In the genomic region with DNA sequence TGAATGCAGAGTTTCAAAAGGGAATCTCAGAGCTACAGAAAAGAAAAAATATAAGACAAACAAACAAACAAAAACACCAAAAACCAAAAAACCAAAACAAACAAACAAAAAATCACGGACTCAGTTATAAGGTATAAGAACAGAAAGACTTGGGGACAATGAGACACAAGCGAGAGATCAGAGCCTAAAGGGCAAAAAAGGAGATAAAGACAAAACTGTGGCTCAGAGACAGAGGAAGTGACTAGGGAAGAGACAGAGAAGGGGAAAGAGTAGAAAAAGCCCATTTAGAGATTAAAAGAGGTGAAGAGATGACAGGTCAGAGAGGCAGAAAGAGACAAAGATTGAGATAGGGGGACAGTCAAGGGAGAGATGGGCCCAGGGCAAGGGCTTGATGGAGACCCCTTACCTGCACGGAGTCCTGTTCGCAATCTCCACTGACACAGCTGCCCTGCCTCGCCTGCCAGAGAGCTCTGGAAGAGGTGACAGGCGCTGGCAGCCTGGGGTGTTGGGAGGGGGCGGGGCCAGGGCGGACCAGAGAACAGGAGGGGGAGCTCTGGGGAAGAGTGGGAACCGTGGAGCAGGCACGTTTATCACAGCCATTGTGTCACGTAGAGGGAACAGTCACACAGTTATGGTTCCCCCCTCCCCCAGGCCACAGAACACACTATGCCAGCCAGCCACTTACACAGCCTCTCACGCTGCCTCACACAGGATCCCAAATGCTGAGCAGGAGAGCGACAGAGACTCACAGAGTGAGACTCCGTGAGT, we compare ENCODE assay signal across 9 mouse cellular contexts. TPM values are rescaled to one million over a fixed set of nuclear protein-coding genes. Genes with fewer than 3 reads are reported as not detected.
DNase-seq lines count a peak whose midpoint lies in the region; ATAC-seq and TF ChIP-seq lines count a peak whose summit lies in the region.
"Had no signal": no experiment of that assay in that cellular context is flagged by ENCODE, and none has a peak within 500 bp of the region (broad histone marks: within the 10 kb centered on the region; RNA-seq: fewer than 3 reads in every experiment).

Gene Gipr (minus strand): TSS at position 472 of the 768 bp plus-strand sequence.

- H3K4me3 ChIP-seq in heart, postnatal 0 days (ENCODE audit: low read depth, low read length), result peak within 1 kb of the TSS; percentile 22
- H3K4me3 ChIP-seq in liver, embryonic 13.5 days (replicated peaks), result 0 out of 2 replicates have a peak within 1 kb of the TSS, but pooled peaks have one; percentile 22
- H3K4me3 ChIP-seq in thymus, adult 2 months (ENCODE audit: control insufficient read depth, insufficient read depth, low read length), result no peak within 1 kb of the TSS

- DNase-seq in embryo, embryonic 11 days, result peak; percentile 31
- DNase-seq in embryo, embryonic 10.5 days (ENCODE audit: low spot score), result no peak
- DNase-seq in R1 (ENCODE audit: low read depth, low spot score), result peak; percentile 34
- peak; percentile 84 for DNase-seq in heart, postnatal 0 days (ENCODE audit: low spot score)
- DNase-seq in liver, embryonic 13.5 days, result no peak
- no peak for DNase-seq in thymus, adult 2 months
- no peak for DNase-seq in ovary, postnatal 36 days (ENCODE audit: low spot score)
- no peak for DNase-seq in left cerebral cortex, adult 9 months (ENCODE audit: low spot score in 2 of 2)

- peak within 1 kb of the TSS; percentile 81 for H3K27ac ChIP-seq in heart, postnatal 0 days (ENCODE audit: low read depth)
- H3K27ac ChIP-seq in liver, embryonic 13.5 days, result no peak within 1 kb of the TSS
- no peak within 1 kb of the TSS for H3K27ac ChIP-seq in thymus, adult 2 months (ENCODE audit: control insufficient read depth, insufficient read depth, low read length)
- H3K27ac ChIP-seq: macrophage had no signal

- peak; percentile 11; the same call in 1 of the 2 replicates for TF ChIP-seq CTCF in heart, postnatal 0 days (IDR thresholded peaks at IDR 0.05; ENCODE audit: low read depth)
- no peak for TF ChIP-seq CTCF in thymus, adult 2 months (IDR thresholded peaks at IDR 0.05; ENCODE audit: borderline replicate concordance, control insufficient read depth, extremely low read depth, insufficient read depth, low read length, poor library complexity)

- TF ChIP-seq POLR2A in thymus, adult 2 months (IDR thresholded peaks at IDR 0.05; ENCODE audit: control insufficient read depth, extremely low read depth, insufficient read depth, low read length, poor library complexity), result no peak

- H3K9me3 ChIP-seq in heart, postnatal 0 days (replicated peaks; ENCODE audit: control insufficient read depth, low read length), result no peaks in the 10 kb centered on the region
- 0 out of 2 replicates have a peak, but pooled peaks cover 3% of the 10 kb centered on the region for H3K9me3 ChIP-seq in liver, embryonic 13.5 days (replicated peaks)

- 7% methylated on average over 14 of the region's 14 CpGs for WGBS in heart, postnatal 0 days
- WGBS in liver, embryonic 13.5 days (ENCODE audit: insufficient replicate concordance), result 9% methylated on average over 14 of the region's 14 CpGs
- 18% methylated on average over 14 of the region's 14 CpGs for WGBS in thymus, adult 2 months

- no peak for TF ChIP-seq EP300 in heart, postnatal 0 days (IDR thresholded peaks at IDR 0.05; ENCODE audit: low read depth)

- peaks cover 32% of the 10 kb centered on the region for H3K4me1 ChIP-seq in heart, postnatal 0 days (ENCODE audit: control insufficient read depth, insufficient read depth)
- H3K4me1 ChIP-seq in liver, embryonic 13.5 days (replicated peaks), result peaks cover 29% of the 10 kb centered on the region
- peaks cover 20% of the 10 kb centered on the region for H3K4me1 ChIP-seq in thymus, adult 2 months (replicated peaks; ENCODE audit: control insufficient read depth, insufficient read depth, low read length)

- H3K9ac ChIP-seq in heart, postnatal 0 days (replicated peaks; ENCODE audit: low read depth, low read length), result no peak within 1 kb of the TSS
- H3K9ac ChIP-seq in liver, embryonic 13.5 days, result no peak within 1 kb of the TSS

- peaks cover 7% of the 10 kb centered on the region; the same call in 1 of the 2 replicates for H3K36me3 ChIP-seq in heart, postnatal 0 days (replicated peaks; ENCODE audit: control insufficient read depth, insufficient read depth, low read length)
- H3K36me3 ChIP-seq in liver, embryonic 13.5 days, result no peaks in the 10 kb centered on the region
- no peaks in the 10 kb centered on the region for H3K36me3 ChIP-seq in thymus, adult 2 months (ENCODE audit: control insufficient read depth, insufficient read depth, low read length)

- no peaks in the 10 kb centered on the region for H3K27me3 ChIP-seq in heart, postnatal 0 days (ENCODE audit: control insufficient read depth, insufficient read depth, low read length)
- peaks cover 77% of the 10 kb centered on the region for H3K27me3 ChIP-seq in liver, embryonic 13.5 days
- H3K27me3 ChIP-seq in thymus, adult 2 months (ENCODE audit: control insufficient read depth, insufficient read depth, low read length), result no peaks in the 10 kb centered on the region; the same call in 1 of the 2 replicates

- peak within 1 kb of the TSS; percentile 52 for H3K4me2 ChIP-seq in heart, postnatal 0 days (ENCODE audit: low read depth, low read length)
- H3K4me2 ChIP-seq in liver, embryonic 13.5 days, result peak within 1 kb of the TSS; percentile 44

- ATAC-seq in heart, postnatal 0 days (ENCODE audit: insufficient read depth, low read depth), result peak; percentile 81
- ATAC-seq in liver, embryonic 13.5 days (ENCODE audit: low read depth), result 0 out of 2 replicates have a peak, but pooled peaks have one; percentile 8

RNA-seq across cellular contexts. Expression of gene Gipr, which starts in this region (rescaled TPM):
- total RNA-seq in heart, postnatal 0 days (2014; rRNA removed; ENCODE audit: low replicate concordance), result 24.9 and 27.6 TPM in 2 replicates
- polyA plus RNA-seq in heart, postnatal 0 days (2015; fragmentation: Nextera tagmentation; extraction: Ambion mirVana), result 5.4 and 7.0 TPM in 2 replicates
- 0.17 and 0.28 TPM in 2 replicates for polyA plus RNA-seq in liver, embryonic 13.5 days (2015; fragmentation: Nextera tagmentation; extraction: Ambion mirVana)
- polyA plus RNA-seq in thymus, adult 2 months (2012; rRNA removed), result 0.73 and 0.79 TPM in 2 replicates
- polyA plus RNA-seq: macrophage had no signal

Comparison
In these comparisons a context has a peak if more than half of its experiments do, and no peak if none do; other contexts are left out.
1. DNase-seq: peak in embryo, embryonic 11 days (single experiment), R1 (single experiment) and heart, postnatal 0 days (single experiment); none in embryo, embryonic 10.5 days (single experiment), liver, embryonic 13.5 days (single experiment), thymus, adult 2 months (single experiment), ovary, postnatal 36 days (single experiment) and left cerebral cortex, adult 9 months (0 of 2).
2. Peak in ATAC-seq, H3K4me3 ChIP-seq and H3K4me2 ChIP-seq in liver, embryonic 13.5 days; RNA of the gene not detected or under 1 TPM.